Mouse (Mus musculus) ES-Bruce4 (cell line): ENCODE data around the gene Dnah17.

Experiments used
- CTCF ChIP-seq: IDR thresholded peaks from one replicate; pipeline ENCODE4 v1.8.1; 2011; ENCODE audit warnings: low read depth, low read length
- POLR2A ChIP-seq: IDR thresholded peaks from one replicate; pipeline ENCODE4 v1.8.1; 2011; ENCODE audit warnings: low read length; ENCODE audit not compliant: insufficient read depth

- TF ChIP-seq CTCF, result no peak
- TF ChIP-seq POLR2A, result no peak
These were observed 39.9 kb upstream of the Dnah17 start for GRCm38 (mm10) chr11:118170333-118170732.
